Mouse (Mus musculus) adrenal gland, postnatal 4 days (tissue): Measurements from ENCODE around the gene Zbtb21. TPM values are rescaled to one million over a fixed set of nuclear protein-coding genes. Genes with fewer than 3 reads are reported as not detected.

Experiments
- total RNA-seq, 2 experiments: library from RNA; stranded (reverse); gene quantifications; 2 replicates each; pipeline ENCODE4 v1.2.3; 2021

The Zbtb21 gene
- total RNA-seq, 2 experiments from 2014 or later, result 29.7 to 32.0 TPM

Other genes starting within 250 kb of the Zbtb21 start
- gene Ripk4, start 198.8 kb downstream of the Zbtb21 start, total RNA-seq, result 1 to 10 TPM in 1 of 2 experiments, under 1 TPM in 1; 0.34 to 1.5 TPM
- 10 to 100 TPM; 11.1 to 13.1 TPM for gene Prdm15, start 110.8 kb downstream of the Zbtb21 start, total RNA-seq
- gene C2cd2, start within 50 bp of the Zbtb21 start, total RNA-seq, result 10 to 100 TPM; 26.2 to 27.3 TPM
- gene B230307C23Rik, start 34.7 kb upstream of the Zbtb21 start, total RNA-seq, result 10 to 100 TPM; 46.4 to 47.9 TPM
- 10 to 100 TPM; 12.3 to 12.7 TPM for gene A630089N07Rik, start 119.8 kb upstream of the Zbtb21 start, total RNA-seq